9 mouse cellular contexts compared by ENCODE assay signal in the genomic region with DNA sequence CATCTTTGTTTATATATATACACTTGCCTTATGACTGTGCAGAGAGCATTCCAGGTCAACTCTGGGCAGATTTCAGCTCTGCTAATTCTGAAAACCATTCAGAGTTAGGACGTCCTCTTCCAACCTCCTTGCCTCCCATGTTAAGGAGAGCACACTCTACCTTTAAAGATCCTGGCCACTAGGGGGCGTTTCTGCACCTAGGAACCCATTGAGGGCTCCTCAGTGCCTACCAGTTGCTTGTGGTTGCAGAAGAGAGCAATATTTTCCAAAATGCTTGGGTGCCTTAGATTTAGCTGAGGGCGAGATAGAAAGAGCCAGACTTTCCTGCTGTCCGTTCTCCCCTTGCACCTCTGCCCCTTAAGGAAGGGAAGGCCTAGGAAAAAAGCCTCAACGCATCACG. TPM values are rescaled to one million over a fixed set of nuclear protein-coding genes. Genes with fewer than 3 reads are reported as not detected.
DNase-seq lines count a peak whose midpoint lies in the region; ATAC-seq and TF ChIP-seq lines count a peak whose summit lies in the region.
"Had no signal": no experiment of that assay in that cellular context is flagged by ENCODE, and none has a peak within 500 bp of the region (broad histone marks: within the 10 kb centered on the region; RNA-seq: fewer than 3 reads in every experiment).

No protein-coding gene starts in this region.

- 0 out of 2 replicates have a peak, but pooled peaks have one; percentile 16 for TF ChIP-seq CTCF in embryonic fibroblast, embryonic 13.5 days (IDR thresholded peaks at IDR 0.05; ENCODE audit: borderline replicate concordance, insufficient read depth, low read length)

- H3K4me3 ChIP-seq in embryonic fibroblast, embryonic 13.5 days (ENCODE audit: insufficient read depth, low read length), result no peak overlapping the region
- H3K4me3 ChIP-seq in neural tube, embryonic 11.5 days (ENCODE audit: low read depth, low read length), result no peak overlapping the region

- no peak overlapping the region for H3K4me2 ChIP-seq in neural tube, embryonic 11.5 days (ENCODE audit: low read depth)

- no peaks in the 10 kb centered on the region for H3K4me1 ChIP-seq in embryonic fibroblast, embryonic 13.5 days (ENCODE audit: control insufficient read depth, insufficient read depth, low read length)
- no peaks in the 10 kb centered on the region for H3K4me1 ChIP-seq in neural tube, embryonic 11.5 days (ENCODE audit: control insufficient read depth, insufficient read depth, low read length)

- H3K27me3 ChIP-seq in neural tube, embryonic 11.5 days (ENCODE audit: control insufficient read depth, insufficient read depth, low read length), result no peaks in the 10 kb centered on the region

- H3K27ac ChIP-seq in embryonic fibroblast, embryonic 13.5 days (ENCODE audit: insufficient read depth, low read length), result no peak overlapping the region
- H3K27ac ChIP-seq in neural tube, embryonic 11.5 days (ENCODE audit: low read depth, low read length), result no peak overlapping the region
- H3K27ac ChIP-seq: macrophage had no signal

- ATAC-seq in neural tube, embryonic 11.5 days (ENCODE audit: insufficient read depth, low FRiP score, low TSS enrichment), result no peak

- DNase-seq in layer of hippocampus, adult 11-12 months (ENCODE audit: low spot score), result peak; percentile 70
- DNase-seq in layer of hippocampus, adult 9-10 months (ENCODE audit: low spot score), result no peak
- peak; percentile 55 to 68 for DNase-seq in CD8-positive naive resting alpha-beta T cell, adult 2 months (ENCODE audit: low read depth in 2 of 2, low spot score in 2 of 2)
- DNase-seq in adrenal gland, postnatal 25 days, result peak; percentile 64
- DNase-seq in kidney, postnatal 4 days, result peak; percentile 74 to 80
- DNase-seq in neural tube, embryonic 11.5 days (ENCODE audit: low spot score), result peak; percentile 70
- no peak for DNase-seq in layer of hippocampus, adult 8-10 months (ENCODE audit: low spot score in 2 of 2)

- 67% methylated on average over 6 of the region's 6 CpGs for WGBS in neural tube, embryonic 11.5 days

- no peak for TF ChIP-seq POLR2A in embryonic fibroblast, embryonic 13.5 days (IDR thresholded peaks at IDR 0.05; ENCODE audit: low read depth, low read length)

- H3K36me3 ChIP-seq in neural tube, embryonic 11.5 days (ENCODE audit: control insufficient read depth, insufficient read depth, low read length), result peaks cover 15% of the 10 kb centered on the region

- no peaks in the 10 kb centered on the region for H3K9me3 ChIP-seq in neural tube, embryonic 11.5 days (ENCODE audit: control insufficient read depth, low read length)

- H3K9ac ChIP-seq in neural tube, embryonic 11.5 days (ENCODE audit: low read length), result no peak overlapping the region

RNA-seq across cellular contexts. Expression of a gene that starts 13.8 kb away (rescaled TPM):
- total RNA-seq in adrenal gland, postnatal 25 days (2021), result 9.8 and 16.3 TPM in 2 replicates
- 9.0 and 9.3 TPM in 2 replicates for polyA plus RNA-seq in embryonic fibroblast, embryonic 13.5 days (2011; ENCODE audit: insufficient read length, low read depth, missing spikeins)
- 6.6 TPM in 2 replicates for polyA plus RNA-seq in neural tube, embryonic 11.5 days (2014; fragmentation: Nextera tagmentation; extraction: Ambion mirVana)
- total RNA-seq in layer of hippocampus, adult 8-10 months (2022), result 10 to 100 TPM; 57.6 to 64.4 (median 61.9) TPM

RNA-seq across cellular contexts. Expression of a gene that starts 36.4 kb away (rescaled TPM):
- 9.0 and 11.2 TPM in 2 replicates for total RNA-seq in adrenal gland, postnatal 25 days (2021)
- 8.8 and 9.7 TPM in 2 replicates for polyA plus RNA-seq in embryonic fibroblast, embryonic 13.5 days (2011; ENCODE audit: insufficient read length, low read depth, missing spikeins)
- 16.6 and 17.4 TPM in 2 replicates for polyA plus RNA-seq in neural tube, embryonic 11.5 days (2014; fragmentation: Nextera tagmentation; extraction: Ambion mirVana)
- total RNA-seq in layer of hippocampus, adult 8-10 months (2022), result 10 to 100 TPM; 81.2 to 96.0 (median 85.4) TPM

RNA-seq across cellular contexts. Expression of a gene that starts 43.8 kb away (rescaled TPM):
- 98.7 and 131 TPM in 2 replicates for total RNA-seq in adrenal gland, postnatal 25 days (2021)
- 60.9 and 68.2 TPM in 2 replicates for polyA plus RNA-seq in embryonic fibroblast, embryonic 13.5 days (2011; ENCODE audit: insufficient read length, low read depth, missing spikeins)
- 3.2 and 4.4 TPM in 2 replicates for polyA plus RNA-seq in neural tube, embryonic 11.5 days (2014; fragmentation: Nextera tagmentation; extraction: Ambion mirVana)
- total RNA-seq in layer of hippocampus, adult 8-10 months (2022), result 10 to 100 TPM; 50.3 to 89.6 (median 71.5) TPM

Comparison
In these comparisons a context has a peak if more than half of its experiments do, and no peak if none do; other contexts are left out.
1. DNase-seq: peak in layer of hippocampus, adult 11-12 months (single experiment), CD8-positive naive resting alpha-beta T cell, adult 2 months (2 of 2), adrenal gland, postnatal 25 days (single experiment), kidney, postnatal 4 days (2 of 2) and neural tube, embryonic 11.5 days (single experiment); none in layer of hippocampus, adult 9-10 months (single experiment) and layer of hippocampus, adult 8-10 months (0 of 2).